Mouse (Mus musculus) lung, postnatal 25 days (tissue): ENCODE results near the gene Olfr870.
"Not testable (repeated sequence)": the region's sequence is repeated elsewhere in the genome, so short reads cannot be mapped to it uniquely, and the experiment has no call there.

ENCODE experiments used
- DNase-seq: peaks from one replicate; pipeline ENCODE4 v3.0.0; 2022; ENCODE audit warnings: low spot score

The Olfr870 gene

DNA sequence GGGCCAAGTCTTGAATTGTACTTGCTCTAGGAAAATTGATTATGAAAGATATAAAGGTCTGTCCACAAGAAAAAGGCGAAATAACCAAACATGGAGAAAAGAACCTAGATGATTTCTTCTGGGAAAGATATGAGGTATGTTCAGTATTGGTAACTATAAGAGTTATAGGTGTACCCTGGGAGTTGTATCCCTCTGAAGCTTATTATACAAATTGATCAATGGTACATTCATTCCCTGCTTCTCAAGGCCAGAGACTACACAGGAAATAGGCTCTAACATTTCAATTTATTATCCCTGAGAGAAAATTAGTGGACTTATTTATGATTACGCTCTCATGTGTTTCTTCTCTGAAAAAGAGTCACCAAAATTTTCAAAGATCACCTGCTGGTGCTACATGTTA, at the start of gene Olfr870:
Gene Olfr870 (minus strand): TSS at position 101 of the 400 bp plus-strand sequence.
- no peak for DNase-seq

DNA sequence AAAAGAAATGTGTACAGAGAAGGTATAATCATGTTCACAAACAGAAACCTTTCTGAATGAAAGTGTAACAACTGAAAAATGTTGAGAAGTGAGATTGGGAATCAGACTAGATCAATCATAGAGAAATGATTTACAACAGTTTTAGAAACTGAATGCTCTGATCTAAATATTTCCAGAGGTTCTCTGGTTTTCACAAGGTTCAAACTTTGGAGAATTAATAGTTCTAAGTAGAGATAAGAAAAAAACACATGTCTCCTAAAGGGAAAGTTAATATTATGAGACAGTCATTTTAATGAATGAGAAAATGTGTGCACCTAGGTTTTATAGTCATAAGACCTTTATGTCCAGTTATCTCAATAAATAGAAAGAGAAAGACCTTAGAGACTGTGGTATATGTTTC, 38.0 kb upstream of the Olfr870 start, which contains the start of gene Olfr871:
Gene Olfr871 (plus strand): TSS at position 301 of the 400 bp plus-strand sequence.
- DNase-seq: no peak

- DNase-seq: no peak
These were observed 37.6 kb upstream of the Olfr870 start for GRCm38 (mm10) chr9:20211477-20211876.

- no peak for DNase-seq
These were observed 37.0 kb upstream of the Olfr870 start for GRCm38 (mm10) chr9:20210812-20211211.

GRCm38 (mm10) chr9:20203413-20203984, 29.6 kb upstream of the Olfr870 start:
- not testable (repeated sequence) for DNase-seq

DNA sequence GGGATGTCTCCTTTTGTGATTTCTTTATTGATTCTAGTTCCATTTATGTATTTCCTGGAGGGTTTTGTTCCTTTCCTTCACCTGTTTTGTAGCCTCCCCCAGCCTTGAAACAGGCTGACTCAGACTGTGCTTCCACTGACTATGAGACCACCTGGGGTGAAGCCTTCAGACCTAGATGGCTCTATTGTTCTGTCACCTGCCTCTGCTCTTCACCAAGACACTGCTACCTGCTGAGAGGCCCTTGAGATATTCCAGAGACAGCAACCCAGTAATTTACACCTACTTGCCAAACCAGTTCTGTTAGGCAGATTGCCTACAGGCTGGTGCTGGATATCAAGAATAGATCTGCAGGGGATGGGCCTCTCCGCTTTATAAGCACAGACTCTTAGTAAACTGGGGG, 28.3 kb upstream of the Olfr870 start:
- no peak for DNase-seq

DNA sequence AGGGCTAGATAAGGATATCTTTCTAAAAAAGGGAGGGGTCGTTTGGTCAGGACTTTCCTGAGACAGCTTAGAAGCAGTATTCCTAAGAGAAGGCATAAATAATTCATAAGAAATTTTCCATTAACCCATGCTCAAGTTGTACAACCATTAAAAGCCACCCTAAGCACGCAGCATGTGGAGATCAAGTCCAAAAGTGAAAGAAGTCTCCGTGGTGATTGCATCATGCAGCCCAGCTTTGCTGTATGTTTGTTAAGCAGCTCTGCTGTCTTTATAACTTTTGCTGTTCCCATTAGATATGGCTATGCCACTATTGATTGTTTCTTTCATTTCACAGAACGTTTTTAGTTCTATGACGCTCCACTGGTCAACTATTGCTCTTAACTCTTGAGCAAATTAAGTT, 5.6 kb upstream of the Olfr870 start:
- DNase-seq: no peak

DNA sequence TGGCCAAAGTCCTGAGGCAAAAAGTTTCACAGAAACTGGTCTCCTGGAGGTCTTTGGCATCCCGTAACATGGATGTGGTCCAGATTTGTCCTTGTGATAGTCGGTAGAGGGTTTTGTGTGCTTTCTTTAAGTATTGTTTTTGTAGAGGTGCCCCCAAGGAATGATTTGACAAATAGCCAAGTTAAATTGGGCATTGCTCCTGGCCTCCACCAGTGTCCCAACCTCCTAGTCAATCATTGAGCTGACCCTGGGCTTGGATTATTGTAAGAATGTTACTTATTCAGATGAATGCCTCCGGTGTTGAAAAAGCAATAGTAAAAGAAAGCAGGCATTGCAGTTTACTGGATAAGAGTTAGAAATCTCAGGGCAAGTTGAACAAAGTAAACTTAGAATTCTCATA, 24.2 kb downstream of the Olfr870 start:
- no peak for DNase-seq

GRCm38 (mm10) chr9:20128709-20129108, 45.1 kb downstream of the Olfr870 start, which contains the start of gene Olfr869:
Gene Olfr869, plus strand, starts transcription at chr9:20129009.
- no peak for DNase-seq
